Mouse (Mus musculus) heart, adult 10 weeks (tissue): ENCODE data around the gene Sec24b. TPM values are rescaled to one million over a fixed set of nuclear protein-coding genes. Genes with fewer than 3 reads are reported as not detected.

Experiments
- polyA plus RNA-seq: library from polyadenylated mRNA; stranded (reverse); fragments of 350-450 nt; fragmentation: Illumina TruSeq; extraction: RNeasy Lipid Tissue Mini Kit (QIAGEN cat#74804); gene quantifications from one replicate; pipeline ENCODE4 v1.2.3, GENCODE M21; 2014; ENCODE audit warnings: low read depth, low replicate concordance

The Sec24b gene
- polyA plus RNA-seq: 34.0 TPM

GRCm38 (mm10) chr3:130061281-130061680 is at the start of gene Sec24b:
TSS of gene Sec24b (minus strand) at chr3:130061553.

GRCm38 (mm10) chr3:129969432-129970395 is 91.6 kb downstream of the Sec24b start, which contains the start of gene Mcub:
TSS of gene Mcub (minus strand) at chr3:129970206.

Other genes with a start within 250 kb of the Sec24b start
- not detected for gene Rrh, start 239.0 kb downstream of the Sec24b start, polyA plus RNA-seq
- gene Gar1, start 230.2 kb downstream of the Sec24b start, polyA plus RNA-seq: 20.3 TPM
- gene Cfi, start 225.7 kb downstream of the Sec24b start, polyA plus RNA-seq: 0.50 TPM
- gene Pla2g12a, start 182.9 kb downstream of the Sec24b start, polyA plus RNA-seq: 65.2 TPM
- gene Casp6, start 160.1 kb downstream of the Sec24b start, polyA plus RNA-seq: 14.2 TPM
- gene Mcub, start 91.3 kb downstream of the Sec24b start, polyA plus RNA-seq: 4.5 TPM
- gene Col25a1, start 69.9 kb upstream of the Sec24b start, polyA plus RNA-seq: 0.26 TPM